Mouse (Mus musculus) pancreas, adult 10 weeks (tissue): ENCODE measurements around the gene Arnt2. TPM values are rescaled to one million over a fixed set of nuclear protein-coding genes. Genes with fewer than 3 reads are reported as not detected.

Experiments
- polyA plus RNA-seq: library from polyadenylated mRNA; stranded (reverse); fragments of 350-450 nt; fragmentation: Illumina TruSeq; extraction: RNeasy Lipid Tissue Mini Kit (QIAGEN cat#74804); gene quantifications from one replicate; pipeline ENCODE4 v1.2.3, GENCODE M21; 2015; ENCODE audit warnings: low read depth, low replicate concordance; ENCODE audit not compliant: insufficient read depth

Arnt2 gene
- polyA plus RNA-seq, result 0.30 TPM

DNA sequence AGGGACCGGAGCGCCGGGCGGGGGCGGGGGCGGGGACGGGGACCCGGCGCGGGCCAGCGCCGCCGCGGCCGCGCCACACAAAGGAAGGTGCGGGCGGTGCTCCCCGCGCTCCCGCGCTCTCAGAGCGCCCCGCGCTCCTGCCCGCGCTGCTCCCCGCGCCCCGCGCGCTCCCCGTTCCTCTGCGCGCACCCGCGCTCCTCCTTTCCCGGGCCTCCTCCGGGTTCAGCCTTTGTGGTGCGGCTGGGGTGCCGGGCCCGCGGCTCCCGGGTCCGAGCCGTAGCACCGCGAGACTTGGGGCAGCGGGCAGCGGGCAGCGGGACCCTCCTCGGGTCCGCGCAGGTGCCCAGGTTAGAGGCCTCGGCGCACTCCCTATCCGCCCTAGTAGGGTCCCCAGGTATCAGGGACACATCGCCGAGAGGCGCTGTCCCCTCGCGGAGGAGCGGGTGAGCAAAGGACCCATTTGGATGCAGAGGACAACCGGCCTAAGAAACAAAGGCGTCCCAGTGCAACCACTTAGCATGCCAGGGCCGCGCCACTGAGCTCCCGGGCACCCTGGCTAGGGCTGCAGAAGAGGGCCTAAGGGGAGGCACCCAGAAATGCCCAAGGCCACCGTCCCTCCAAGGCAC is at the start of gene Arnt2:
Gene Arnt2 (minus strand): TSS at position 281 of the 626 bp plus-strand sequence.

Other genes starting within 250 kb of the Arnt2 start
- gene Gm2115, start 118.8 kb upstream of the Arnt2 start, polyA plus RNA-seq, result 0.26 TPM
- gene Fah, start 196.5 kb upstream of the Arnt2 start, polyA plus RNA-seq, result 11.4 TPM